Mouse (Mus musculus) megakaryocyte, adult 5-6 weeks (primary cell): ENCODE measurements around the gene Vmn1r151. TPM values are rescaled to one million over a fixed set of nuclear protein-coding genes. Genes with fewer than 3 reads are reported as not detected.
"Not testable (repeated sequence)": the region's sequence is repeated elsewhere in the genome, so short reads cannot be mapped to it uniquely, and the experiment has no call there.

Experiments
- ATAC-seq: 2 replicates; pipeline ENCODE4 v1.8.0; 2016; ENCODE audit warnings: mild to moderate bottlenecking, inconsistent platforms; ENCODE audit not compliant: poor library complexity, severe bottlenecking
- total RNA-seq, 2 experiments: library from RNA; stranded (forward) in 1 of 2; stranded (reverse) in 1 of 2; fragments of 153-499, 151-499 nt in 1 of 2; fragments of 221-1000, 200-1000 nt in 1 of 2; gene quantifications; 2 replicates each; pipeline versions ENCODE4 v1.2.3 to v1.2.4; 2015 to 2017

The Vmn1r151 gene
- total RNA-seq (2015) (not detected in 2 replicates), total RNA-seq (2017) (not detected in 2 replicates)

DNA sequence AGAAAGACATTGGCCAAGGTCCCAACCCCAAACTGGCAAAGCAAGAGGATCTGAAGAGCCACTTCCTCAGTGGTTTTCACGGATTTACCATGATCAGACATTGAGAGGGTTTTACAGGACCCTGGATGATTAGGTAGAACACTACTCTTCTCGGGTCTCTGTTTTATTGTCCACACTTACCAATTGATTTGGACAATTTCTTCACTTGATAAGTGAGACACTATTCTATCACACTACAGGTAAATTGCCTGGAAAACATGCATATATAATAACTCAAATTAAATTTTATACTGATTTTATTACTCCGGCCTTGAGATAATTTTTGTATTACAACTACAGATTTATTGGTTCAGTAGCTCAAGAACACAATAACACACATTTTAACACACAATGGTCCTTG lies at the start of gene Vmn1r151:
Gene Vmn1r151, minus strand, starts transcription at position 101 of the 400 bp plus-strand sequence.
- not testable (repeated sequence) for ATAC-seq

DNA sequence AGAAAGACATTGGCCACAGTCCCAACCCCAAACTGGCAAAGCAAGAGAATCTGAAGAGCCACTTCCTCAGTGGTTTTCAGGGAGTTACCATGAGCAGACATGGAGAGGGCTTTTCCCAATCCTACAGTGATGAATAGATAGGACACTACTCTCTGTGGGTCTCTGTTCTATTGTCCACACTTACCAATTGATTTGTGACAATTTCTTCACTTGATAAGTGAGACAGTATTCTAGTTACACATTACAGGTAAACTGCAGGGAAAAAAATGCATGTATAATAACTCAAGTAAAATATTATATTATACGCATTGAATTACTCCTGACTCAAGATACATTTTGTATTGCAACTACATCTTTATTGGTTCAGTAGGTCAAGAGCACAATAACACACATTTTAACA lies 35.3 kb upstream of the Vmn1r151 start, which contains the start of gene Gm8677:
Gene Gm8677, minus strand, starts transcription at position 101 of the 400 bp plus-strand sequence.
- not testable (repeated sequence) for ATAC-seq

DNA sequence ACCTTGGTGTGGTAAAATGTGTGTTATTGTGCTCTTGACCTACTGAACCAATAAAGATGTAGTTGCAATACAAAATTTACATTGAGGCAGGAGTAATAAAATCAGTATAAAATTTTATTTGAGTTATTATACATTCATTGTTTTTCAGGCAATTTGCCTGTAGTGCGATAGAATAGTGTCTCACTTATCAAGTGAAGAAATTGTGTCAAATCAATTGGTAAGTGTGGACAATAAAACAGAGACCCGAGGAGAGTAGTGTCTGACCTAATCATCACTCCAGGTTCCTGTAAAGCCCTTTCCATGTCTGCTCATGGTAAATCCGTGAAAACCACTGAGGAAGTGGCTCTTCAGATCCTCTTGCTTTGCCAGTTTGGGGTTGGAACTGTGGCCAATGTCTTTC lies 23.2 kb upstream of the Vmn1r151 start, which contains the start of gene Vmn1r152:
Gene Vmn1r152, plus strand, starts transcription at position 301 of the 400 bp plus-strand sequence.
- ATAC-seq: not testable (repeated sequence)

DNA sequence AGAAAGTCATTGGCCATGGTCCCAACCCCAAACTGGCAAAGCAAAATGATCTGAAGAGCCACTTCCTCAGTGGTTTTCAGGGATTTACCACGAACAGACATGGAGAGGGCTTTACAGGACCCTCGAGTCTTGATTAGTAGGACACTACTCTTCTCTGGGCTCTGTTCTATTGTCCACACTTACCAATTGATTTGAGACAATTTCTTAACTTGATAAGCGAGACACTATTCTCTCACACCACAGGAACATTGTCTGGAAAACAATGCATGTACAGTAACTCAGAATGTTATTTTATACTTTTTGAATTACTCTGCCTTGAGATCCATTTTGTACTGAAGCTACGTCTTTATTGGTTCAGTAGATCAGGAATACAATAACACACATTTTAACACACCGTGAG lies 35.5 kb downstream of the Vmn1r151 start, which contains the start of gene Gm10665:
Gene Gm10665, minus strand, starts transcription at position 101 of the 400 bp plus-strand sequence.
- ATAC-seq: not testable (repeated sequence)

Other genes with a start within 250 kb of the Vmn1r151 start
- not detected in 2 replicates for gene Gm4187, start 170.0 kb downstream of the Vmn1r151 start, total RNA-seq (2015)
- not detected in 2 replicates for gene Gm4187, start 170.0 kb downstream of the Vmn1r151 start, total RNA-seq (2017)
- not detected in 2 replicates for gene Gm8660, start 128.6 kb downstream of the Vmn1r151 start, total RNA-seq (2015)
- not detected in 2 replicates for gene Gm8660, start 128.6 kb downstream of the Vmn1r151 start, total RNA-seq (2017)
- gene Vmn1r148, start 86.1 kb downstream of the Vmn1r151 start, total RNA-seq (2015): not detected in 2 replicates
- not detected in 2 replicates for gene Vmn1r148, start 86.1 kb downstream of the Vmn1r151 start, total RNA-seq (2017)
- not detected in 2 replicates for gene Vmn1r149, start 61.4 kb downstream of the Vmn1r151 start, total RNA-seq (2015)
- not detected in 2 replicates for gene Vmn1r149, start 61.4 kb downstream of the Vmn1r151 start, total RNA-seq (2017)
- not detected in 2 replicates for gene Gm10665, start 35.6 kb downstream of the Vmn1r151 start, total RNA-seq (2015)
- gene Gm10665, start 35.6 kb downstream of the Vmn1r151 start, total RNA-seq (2017): not detected in 2 replicates
- not detected in 2 replicates for gene Vmn1r152, start 23.3 kb upstream of the Vmn1r151 start, total RNA-seq (2015)
- gene Vmn1r152, start 23.3 kb upstream of the Vmn1r151 start, total RNA-seq (2017): not detected in 2 replicates
- not detected in 2 replicates for gene Gm8677, start 35.2 kb upstream of the Vmn1r151 start, total RNA-seq (2015)
- not detected in 2 replicates for gene Gm8677, start 35.2 kb upstream of the Vmn1r151 start, total RNA-seq (2017)
- gene Gm4201, start 65.7 kb upstream of the Vmn1r151 start, total RNA-seq (2015): not detected in 2 replicates
- gene Gm4201, start 65.7 kb upstream of the Vmn1r151 start, total RNA-seq (2017): not detected in 2 replicates
- gene Gm4565, start 88.4 kb upstream of the Vmn1r151 start, total RNA-seq (2015): not detected in 2 replicates
- gene Gm4565, start 88.4 kb upstream of the Vmn1r151 start, total RNA-seq (2017): not detected in 2 replicates
- gene Vmn1r155, start 158.3 kb upstream of the Vmn1r151 start, total RNA-seq (2015): not detected in 2 replicates
- not detected in 2 replicates for gene Vmn1r155, start 158.3 kb upstream of the Vmn1r151 start, total RNA-seq (2017)
- not detected in 2 replicates for gene Gm8693, start 192.6 kb upstream of the Vmn1r151 start, total RNA-seq (2015)
- gene Gm8693, start 192.6 kb upstream of the Vmn1r151 start, total RNA-seq (2017): not detected in 2 replicates
- not detected in 2 replicates for gene Gm4567, start 220.0 kb upstream of the Vmn1r151 start, total RNA-seq (2015)
- gene Gm4567, start 220.0 kb upstream of the Vmn1r151 start, total RNA-seq (2017): not detected in 2 replicates